Mouse (Mus musculus): ENCODE data around the gene Gm21976. TPM values are rescaled to one million over a fixed set of nuclear protein-coding genes. Genes with fewer than 3 reads are reported as not detected.

The Gm21976 gene
- total RNA-seq, 2 experiments from 2014 or later = not detected

DNA sequence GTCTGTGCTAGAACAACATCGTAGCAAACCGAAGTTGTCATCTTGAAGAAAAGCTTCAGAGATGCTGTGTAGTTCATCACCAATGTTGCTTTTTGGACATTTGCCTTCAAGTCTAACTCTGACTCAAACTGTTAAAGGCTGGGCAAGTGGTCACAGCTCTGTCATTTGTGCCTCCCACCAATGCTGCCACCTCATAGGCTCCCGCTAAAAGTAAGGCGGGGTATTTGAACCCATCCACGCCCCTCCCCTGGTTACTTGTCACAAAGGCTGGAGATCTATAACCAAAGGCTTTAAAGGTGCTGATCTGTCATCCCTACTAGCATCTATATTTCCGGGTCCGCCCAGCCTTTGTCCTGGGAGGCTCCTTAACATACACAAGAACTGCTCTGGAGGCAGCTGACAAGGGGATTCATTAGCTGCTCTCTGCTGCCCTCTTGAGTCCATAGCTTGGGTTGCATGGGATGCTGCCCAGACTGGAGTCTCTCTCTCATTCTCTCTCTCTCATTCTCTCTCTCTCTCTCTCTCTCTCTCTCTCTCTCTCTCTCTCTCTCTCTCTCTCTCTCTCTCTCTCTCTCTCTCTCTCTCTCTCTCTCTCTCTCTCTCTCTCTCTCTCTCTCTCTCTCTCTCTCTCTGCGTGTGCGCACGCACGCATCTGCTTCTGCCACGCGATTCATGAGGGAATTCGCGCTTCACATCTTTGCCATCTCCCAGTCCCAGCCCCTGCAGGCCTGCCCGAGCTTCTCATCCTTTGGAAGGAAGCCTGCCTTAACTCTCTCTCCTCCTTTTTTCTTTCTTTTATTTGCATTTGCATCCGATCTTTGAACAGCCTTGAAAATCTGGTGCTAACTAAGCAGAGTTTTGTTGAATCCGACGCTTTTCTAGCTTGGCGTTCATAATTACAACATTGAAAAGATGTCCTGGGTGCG lies 19.4 kb downstream of the Gm21976 start:
- TF ChIP-seq CTCF (IDR thresholded peaks at IDR 0.05) = peak; percentile 66
- intact Hi-C loops (cut with DNase I) = no loop called here
- Histone ChIP-seq H3K4me3 (no peak overlapping the region; the same call in 1 of the 2 replicates), H3K27ac (no peak overlapping the region)
- peak; percentile 72 to 78 for DNase-seq (ENCODE audit: extremely low spot score in 1 of 2, low spot score in 2 of 2)

DNA sequence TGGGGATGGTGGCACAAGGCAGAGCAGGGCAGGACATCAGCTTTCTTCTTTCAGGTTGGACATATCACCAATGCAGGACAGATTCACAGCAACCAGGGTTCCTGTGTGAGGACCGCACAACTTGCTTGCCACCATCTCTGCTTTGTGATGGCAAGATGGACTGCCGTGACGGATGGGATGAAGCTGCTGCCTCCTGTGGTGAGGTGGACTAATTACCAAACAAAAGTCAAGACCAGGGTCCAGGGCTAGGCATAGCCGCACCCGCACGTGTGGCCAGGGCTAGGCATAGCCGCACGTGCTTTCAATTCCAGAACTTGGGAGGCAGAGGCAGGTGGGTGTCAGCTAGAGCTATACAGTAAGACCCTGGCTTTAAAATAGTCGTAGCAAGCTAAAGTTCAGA lies 25.6 kb downstream of the Gm21976 start:
- intact Hi-C loops (cut with DNase I) = no loop called here
- TF ChIP-seq CTCF (IDR thresholded peaks at IDR 0.05) = no peak; the same call in 1 of the 2 replicates
- H3K4me3 ChIP-seq = no peak overlapping the region
- H3K27ac ChIP-seq = no peak overlapping the region
- no peak for DNase-seq (ENCODE audit: extremely low spot score in 1 of 2, low spot score in 2 of 2)

DNA sequence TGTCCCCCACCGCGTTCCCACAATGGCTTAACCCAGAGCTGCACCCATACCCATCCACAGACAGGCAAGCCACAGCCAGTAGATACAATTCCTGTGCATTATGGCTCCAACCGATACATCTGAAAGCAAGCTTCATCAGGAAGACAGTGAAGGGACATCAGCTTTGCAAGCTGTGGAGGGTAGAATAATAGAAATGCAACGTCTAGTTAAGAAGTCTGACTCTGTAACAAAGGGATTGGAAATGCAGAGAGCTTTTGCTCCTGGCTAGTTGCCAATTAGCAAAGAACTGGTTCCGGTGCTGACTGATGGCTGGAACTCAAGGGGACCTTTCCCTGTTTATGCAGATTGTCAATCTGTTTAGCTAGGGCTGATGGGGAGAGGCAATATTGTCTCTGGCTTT lies 26.7 kb downstream of the Gm21976 start:
- intact Hi-C loops (cut with DNase I) = no loop called here
- Histone ChIP-seq H3K4me3 (no peak overlapping the region), H3K27ac (no peak overlapping the region)
- no peak for TF ChIP-seq CTCF (IDR thresholded peaks at IDR 0.05)
- DNase-seq (ENCODE audit: extremely low spot score in 1 of 2, low spot score in 2 of 2) = no peak

DNA sequence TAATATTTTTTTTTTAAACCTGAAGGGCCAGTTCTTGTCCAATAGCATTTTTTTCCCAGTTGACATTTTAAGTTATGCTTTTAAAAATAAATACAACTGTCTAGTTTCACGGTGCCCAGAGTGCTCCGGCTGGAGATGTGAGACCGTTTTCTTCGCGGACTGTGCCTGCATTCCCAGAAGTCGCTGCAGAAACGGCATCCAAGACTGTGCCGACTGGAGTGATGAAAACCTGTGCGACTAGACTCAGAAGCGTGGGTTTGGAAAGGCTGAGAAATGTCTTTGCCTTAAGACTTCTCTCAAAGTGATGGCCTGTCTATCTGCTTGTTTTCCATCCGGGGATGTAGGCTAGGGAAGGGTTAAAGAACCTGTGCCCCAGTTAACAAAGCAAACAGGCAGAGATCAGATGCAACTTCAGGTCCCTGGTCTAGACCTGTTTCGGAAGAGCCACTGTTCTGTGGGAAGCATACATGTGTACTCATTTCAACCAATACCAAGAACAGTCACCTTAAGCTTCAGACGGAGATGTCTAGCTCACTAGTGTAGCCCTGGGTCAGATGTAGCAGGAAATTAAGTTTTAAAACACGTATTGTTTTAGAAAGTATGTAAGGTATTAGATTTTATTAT lies 27.3 kb downstream of the Gm21976 start:
- no peak for TF ChIP-seq CTCF (IDR thresholded peaks at IDR 0.05)
- Histone ChIP-seq H3K27ac (no peak overlapping the region), H3K4me3 (no peak overlapping the region)
- intact Hi-C loops (cut with DNase I) = no loop called here
- peak in 1 of 2 experiments; percentile 19 for DNase-seq (ENCODE audit: extremely low spot score in 1 of 2, low spot score in 2 of 2)

DNA sequence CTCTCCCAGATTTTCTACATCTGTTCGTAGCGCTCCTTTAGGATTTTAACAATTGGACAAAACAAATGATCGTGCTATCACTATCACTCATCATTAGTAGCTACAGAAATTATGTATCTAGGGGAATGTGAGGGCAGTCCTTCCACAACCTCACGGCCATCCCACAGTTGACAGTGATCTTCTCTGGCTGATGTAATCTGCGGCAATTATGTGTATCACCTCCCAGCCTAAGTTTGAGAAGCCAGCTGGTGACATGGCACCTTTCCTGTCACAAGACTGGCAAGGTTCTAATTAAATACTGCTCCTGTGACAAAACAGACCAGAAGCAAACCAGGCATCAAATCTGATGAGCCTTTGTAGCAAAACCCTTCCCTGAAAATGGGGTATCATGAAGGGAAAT lies 28.3 kb downstream of the Gm21976 start:
- DNase-seq (ENCODE audit: extremely low spot score in 1 of 2, low spot score in 2 of 2) = no peak
- no peak for TF ChIP-seq CTCF (IDR thresholded peaks at IDR 0.05)
- Histone ChIP-seq H3K27ac (no peak overlapping the region), H3K4me3 (no peak overlapping the region)
- intact Hi-C loops (cut with DNase I) = no loop called here

GRCm38 (mm10) chr13:98308724-98309123 lies 29.0 kb downstream of the Gm21976 start:
- no peak overlapping the region for H3K27ac ChIP-seq
- H3K4me3 ChIP-seq = no peak overlapping the region
- no peak for TF ChIP-seq CTCF (IDR thresholded peaks at IDR 0.05)
- no peak for DNase-seq (ENCODE audit: extremely low spot score in 1 of 2, low spot score in 2 of 2)
- intact Hi-C loops (cut with DNase I) = no loop called here

- H3K4me3 ChIP-seq = no peak overlapping the region
- no peak for DNase-seq (ENCODE audit: extremely low spot score in 1 of 2, low spot score in 2 of 2)
- no peak overlapping the region for H3K27ac ChIP-seq
- TF ChIP-seq CTCF (IDR thresholded peaks at IDR 0.05) = no peak
- intact Hi-C loops (cut with DNase I) = loop anchor here (10.0 kb wide), 1 partner anchor 413 kb away; no protein-coding TSS in a partner anchor
Measured at GRCm38 (mm10) chr13:98311597-98311996, 31.9 kb downstream of the Gm21976 start.

DNA sequence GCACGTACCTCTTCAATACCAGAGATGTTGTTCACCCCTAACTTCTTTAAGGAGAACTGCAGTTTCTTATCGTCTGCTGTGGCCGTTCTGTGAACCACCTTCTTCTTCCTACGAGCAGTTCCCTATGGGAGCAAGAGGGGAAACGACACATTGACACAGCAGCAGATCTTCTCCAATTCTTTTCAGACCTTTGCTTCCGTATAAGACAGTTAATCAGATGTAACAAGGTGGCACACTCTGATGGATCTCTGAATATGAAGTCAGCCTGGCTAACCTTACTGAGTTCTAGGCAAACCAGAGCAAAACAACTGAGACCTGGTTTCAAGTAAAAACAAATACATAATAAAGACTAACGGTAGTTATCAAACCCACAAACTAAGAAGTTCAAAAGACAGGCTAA lies 33.9 kb downstream of the Gm21976 start:
- intact Hi-C loops (cut with DNase I) = loop anchor here (10.0 kb wide), 1 partner anchor 411 kb away; no protein-coding TSS in a partner anchor

DNA sequence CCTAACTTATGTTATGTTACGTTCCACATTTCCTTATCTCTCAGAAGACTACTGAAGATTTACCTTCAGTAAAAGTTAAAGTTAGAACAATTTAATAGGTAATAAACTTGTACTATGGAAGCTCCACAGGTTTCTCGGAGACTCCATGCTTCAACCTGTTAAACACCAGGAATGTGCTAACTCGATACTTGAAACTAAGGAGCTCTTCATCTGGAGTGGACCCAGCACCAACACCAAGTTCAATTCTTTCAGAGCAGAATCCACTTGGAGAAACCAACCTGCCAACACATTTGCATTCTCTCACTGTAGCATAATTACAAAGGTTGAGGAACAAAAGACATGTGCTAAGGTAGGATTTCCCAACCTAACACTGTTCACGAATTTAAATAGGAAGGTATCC lies 35.4 kb downstream of the Gm21976 start:
- no peak for DNase-seq (ENCODE audit: extremely low spot score in 1 of 2, low spot score in 2 of 2)
- intact Hi-C loops (cut with DNase I) = loop anchor here (10.0 kb wide), 1 partner anchor 410 kb away; no protein-coding TSS in a partner anchor
- Histone ChIP-seq H3K4me3 (no peak overlapping the region), H3K27ac (no peak overlapping the region)
- TF ChIP-seq CTCF (IDR thresholded peaks at IDR 0.05) = no peak

More for the DNA sequence above, 33.9 kb downstream of the Gm21976 start:
- no peak overlapping the region for H3K4me3 ChIP-seq
- no peak for DNase-seq (ENCODE audit: extremely low spot score in 1 of 2, low spot score in 2 of 2)
- TF ChIP-seq CTCF (IDR thresholded peaks at IDR 0.05) = no peak
- no peak overlapping the region for H3K27ac ChIP-seq

GRCm38 (mm10) chr13:98316140-98316479 lies 36.4 kb downstream of the Gm21976 start:
- TF ChIP-seq CTCF (IDR thresholded peaks at IDR 0.05) = no peak
- intact Hi-C loops (cut with DNase I) = loop anchor here (1.0 to 10.0 kb wide), 2 partner anchors 53 to 409 kb away; partner anchors contain the start of genes Ankra2 and Utp15
- no peak for DNase-seq (ENCODE audit: extremely low spot score in 1 of 2, low spot score in 2 of 2)
- Histone ChIP-seq H3K27ac (no peak overlapping the region; the same call in 1 of the 2 replicates), H3K4me3 (peak overlapping the region; percentile 88)

- intact Hi-C loops (cut with DNase I) = loop anchor here (1.0 to 10.0 kb wide), 2 partner anchors 53 to 408 kb away; partner anchors contain the start of genes Ankra2 and Utp15
- TF ChIP-seq CTCF (IDR thresholded peaks at IDR 0.05) = peak; percentile 22
- peak within 1 kb of the TSS; percentile 88 for H3K4me3 ChIP-seq
- peak; percentile 93 to 96 for DNase-seq (ENCODE audit: extremely low spot score in 1 of 2, low spot score in 2 of 2)
- H3K27ac ChIP-seq = peak within 1 kb of the TSS; percentile 90
Measured at GRCm38 (mm10) chr13:98316480-98317245, 37.0 kb downstream of the Gm21976 start, which contains the start of gene Btf3. TSS of gene Btf3 (minus strand) at chr13:98317006.
